Mouse (Mus musculus) retina, embryonic 14.5 days (tissue): ENCODE results near the gene Gm14743.
"Not testable (repeated sequence)": the region's sequence is repeated elsewhere in the genome, so short reads cannot be mapped to it uniquely, and the experiment has no call there.

Experiments
- DNase-seq: peaks from one replicate; pipeline ENCODE4 v3.0.0-alpha.2; 2015; ENCODE audit warnings: low spot score

Gm14743 gene

GRCm38 (mm10) chrX:78245821-78246220 lies at the start of gene Gm14743:
TSS of gene Gm14743 (minus strand) at chrX:78245921.
- DNase-seq: not testable (repeated sequence)

GRCm38 (mm10) chrX:78202829-78203228 lies 42.9 kb downstream of the Gm14743 start:
- DNase-seq: no peak

GRCm38 (mm10) chrX:78202220-78202619 lies 43.5 kb downstream of the Gm14743 start:
- not testable (repeated sequence) for DNase-seq
